Mouse (Mus musculus) telencephalon, adult 2 months (tissue): ENCODE measurements around the gene Il18.

Source experiments
- DNase-seq: peaks from one replicate; pipeline ENCODE4 v3.0.0-alpha.2; 2011; ENCODE audit warnings: low read depth, low spot score

Gene Il18

DNA sequence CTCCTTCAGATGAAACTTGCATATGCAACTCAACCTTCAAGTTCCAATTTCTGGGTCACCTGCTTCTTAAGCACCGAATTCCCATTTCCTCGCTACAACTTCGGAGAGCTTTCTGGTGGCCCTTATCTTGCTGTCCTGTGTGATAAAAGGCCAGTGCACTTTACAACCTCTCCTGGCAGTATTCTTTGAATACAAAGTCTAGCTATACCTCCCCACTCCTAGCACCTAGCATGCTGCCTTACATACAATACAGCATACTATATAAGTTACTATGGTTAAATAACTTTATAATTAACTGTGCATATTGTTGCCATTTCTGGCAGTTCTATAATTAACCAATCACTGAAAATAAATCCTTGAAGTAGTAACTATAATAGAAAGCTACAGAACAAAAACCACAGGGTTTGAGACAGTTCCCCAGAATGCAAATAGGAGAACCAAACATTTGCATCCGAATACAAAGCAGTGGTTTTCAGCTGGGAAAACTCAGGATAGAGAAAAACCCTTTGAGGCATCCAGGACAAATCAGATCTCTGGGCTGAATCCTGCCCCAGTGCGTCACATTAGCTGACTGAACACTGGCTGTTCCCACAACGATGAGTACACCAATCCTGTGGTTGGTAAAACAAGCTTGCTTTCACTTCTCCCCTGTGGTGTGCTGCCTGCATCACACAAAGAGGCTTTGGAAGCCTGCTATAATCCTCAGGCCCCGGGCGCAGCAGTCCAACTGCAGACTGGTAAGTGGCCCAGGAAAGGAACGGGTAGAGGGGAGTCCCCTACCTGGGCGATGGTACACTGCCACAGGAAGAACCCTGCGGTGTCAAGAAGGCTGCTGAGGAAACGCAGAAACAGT lies at the start of gene Il18:
Il18 (plus strand) TSS at position 587 of the 853 bp plus-strand sequence.
- DNase-seq = peak; percentile 86

DNA sequence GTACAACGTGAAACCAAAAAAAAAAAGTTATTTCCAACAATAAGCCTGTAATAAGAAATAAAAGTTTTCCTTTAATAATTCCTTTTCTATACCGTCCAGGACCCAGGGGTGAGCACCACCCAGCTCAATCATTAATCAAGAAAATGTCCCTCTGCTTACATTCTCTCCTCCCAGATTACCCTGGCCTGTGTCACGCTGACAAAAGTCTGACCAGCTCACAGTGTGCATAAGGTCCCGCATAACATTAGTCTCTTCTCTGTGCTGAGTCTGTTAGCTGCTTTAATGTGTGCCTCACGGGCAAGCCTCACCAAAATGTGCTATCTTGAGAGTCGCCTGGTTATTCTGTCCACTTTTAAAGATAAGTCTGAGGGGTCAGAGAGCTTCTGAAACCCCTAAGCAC lies 49.2 kb upstream of the Il18 start:
- no peak for DNase-seq

GRCm38 (mm10) chr9:50507570-50507969 lies 47.1 kb upstream of the Il18 start:
- DNase-seq = no peak

GRCm38 (mm10) chr9:50515462-50515861 lies 39.2 kb upstream of the Il18 start:
- no peak for DNase-seq

- no peak for DNase-seq
These were observed 35.8 kb upstream of the Il18 start for GRCm38 (mm10) chr9:50518781-50519180.

GRCm38 (mm10) chr9:50520748-50521147 lies 33.9 kb upstream of the Il18 start:
- DNase-seq = no peak

DNA sequence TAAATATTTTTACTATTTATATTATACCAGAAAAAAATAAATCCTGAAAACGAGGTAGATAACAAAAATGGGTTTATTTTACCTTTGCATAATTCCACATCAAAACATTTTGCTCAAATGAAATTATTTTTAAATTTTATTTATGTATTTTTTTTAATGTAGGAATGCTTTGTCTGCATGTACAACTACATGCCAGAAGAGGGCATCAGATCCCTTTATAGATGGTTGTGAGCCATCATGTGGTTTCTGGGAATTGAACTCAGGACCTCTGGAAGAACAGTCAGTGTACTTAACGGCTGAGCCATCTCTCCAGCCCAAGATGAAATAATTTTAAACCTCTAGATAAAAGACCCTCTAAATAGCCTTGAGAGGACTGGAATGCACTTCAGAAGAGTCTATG lies 33.1 kb upstream of the Il18 start:
- DNase-seq = no peak

GRCm38 (mm10) chr9:50522574-50522973 lies 32.1 kb upstream of the Il18 start:
- no peak for DNase-seq

DNA sequence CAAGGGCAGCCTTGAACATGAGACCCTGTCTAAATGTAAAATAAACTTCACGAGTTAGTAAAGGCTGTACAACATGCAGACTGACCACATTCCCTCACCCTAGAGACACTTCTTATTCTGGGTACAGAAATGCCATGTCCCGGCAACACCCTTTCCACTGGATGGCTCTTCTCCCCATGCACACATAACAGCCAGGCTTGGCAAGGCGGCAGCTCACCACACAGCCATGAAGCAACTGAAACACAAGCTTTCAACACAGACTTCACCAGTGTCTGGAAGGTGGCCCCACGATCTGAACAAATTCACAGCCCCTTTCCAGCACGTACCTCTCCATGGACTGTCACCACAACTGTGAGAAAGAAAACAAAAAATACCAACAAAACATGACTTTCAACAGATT lies 29.7 kb upstream of the Il18 start:
- no peak for DNase-seq

DNA sequence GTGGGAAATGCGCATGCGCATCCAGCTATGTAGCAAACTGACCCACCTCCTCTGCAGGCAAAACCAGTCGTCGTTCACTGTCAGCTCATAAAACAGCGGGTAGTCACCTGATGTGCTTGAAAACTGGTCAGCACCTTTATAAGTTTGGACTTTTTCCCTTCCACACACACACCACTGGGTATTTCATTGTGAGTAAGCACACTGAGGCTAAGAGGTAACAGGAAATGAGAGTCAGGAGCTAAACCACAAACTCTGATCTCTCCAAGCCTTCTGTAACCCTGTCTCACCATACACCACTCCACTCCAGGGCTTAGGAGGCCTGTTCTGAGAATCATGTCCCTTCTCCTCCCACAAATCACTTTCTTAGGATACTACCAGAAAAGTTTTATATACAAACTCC lies 29.0 kb upstream of the Il18 start:
- DNase-seq = no peak

DNA sequence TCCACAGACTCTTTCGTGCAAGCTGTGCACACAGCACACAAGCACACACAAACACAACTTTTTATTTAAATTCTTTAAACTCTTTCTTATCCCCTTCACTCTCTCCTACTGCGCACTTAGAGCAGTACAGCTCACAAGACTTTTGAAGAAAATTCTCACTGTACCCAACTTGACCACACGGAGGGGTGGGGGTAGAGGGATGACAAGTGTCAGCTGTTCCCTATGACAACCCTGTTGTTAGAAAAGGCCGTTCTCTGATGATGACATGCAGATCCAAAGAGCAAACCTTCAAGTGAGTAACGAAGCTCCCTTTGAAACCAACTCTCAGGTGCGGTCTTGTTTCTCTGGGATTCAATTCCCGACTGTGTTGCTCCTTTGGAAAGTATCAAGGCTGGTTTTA lies 26.8 kb upstream of the Il18 start:
- DNase-seq = no peak

- peak; percentile 97 for DNase-seq
These were observed 26.2 kb upstream of the Il18 start, which contains the start of gene Pts for GRCm38 (mm10) chr9:50528293-50528892. Gene Pts, minus strand, starts transcription at chr9:50528724.

DNA sequence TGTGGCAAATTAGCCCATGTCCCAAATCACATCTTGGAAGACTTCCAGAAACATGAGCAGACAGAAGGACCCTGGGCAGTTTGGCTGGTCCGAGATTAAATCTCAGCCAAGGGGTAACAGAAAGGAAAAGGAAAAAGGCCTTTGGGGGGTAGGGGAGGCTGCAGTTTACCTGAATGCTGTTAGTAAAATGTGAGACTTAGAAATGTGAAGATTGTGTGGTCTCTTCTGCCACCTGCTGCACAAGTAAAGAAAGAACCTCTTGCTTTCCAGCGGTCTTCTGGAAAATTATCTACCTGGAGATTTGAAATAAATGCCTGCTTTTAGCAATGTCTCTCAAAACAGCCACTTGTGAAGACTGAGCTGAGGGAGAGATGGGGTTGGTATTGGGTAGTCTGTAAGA lies 23.7 kb upstream of the Il18 start:
- peak; percentile 66 for DNase-seq

DNA sequence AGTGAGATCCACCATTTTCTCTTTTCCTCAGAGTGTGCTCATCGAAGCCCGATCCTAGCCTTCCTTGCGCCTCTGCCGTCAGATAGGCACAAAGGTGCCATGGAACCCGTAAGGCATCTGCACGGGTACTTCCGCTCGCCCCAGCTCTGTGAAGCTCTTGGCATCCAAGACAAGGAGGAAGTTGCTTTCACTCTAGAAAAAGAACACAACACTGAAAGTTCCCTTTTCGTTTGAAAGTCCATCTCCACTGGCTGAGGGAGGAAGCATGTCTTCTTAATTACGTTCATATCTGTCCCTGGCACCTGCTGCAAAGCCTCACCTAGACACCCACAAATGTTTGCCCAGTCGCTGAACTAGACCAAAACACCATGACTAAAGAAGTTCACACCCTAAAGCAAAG lies 21.3 kb upstream of the Il18 start:
- no peak for DNase-seq

GRCm38 (mm10) chr9:50533791-50534190 lies 20.8 kb upstream of the Il18 start:
- no peak for DNase-seq

GRCm38 (mm10) chr9:50535930-50536329 lies 18.7 kb upstream of the Il18 start:
- no peak for DNase-seq

DNA sequence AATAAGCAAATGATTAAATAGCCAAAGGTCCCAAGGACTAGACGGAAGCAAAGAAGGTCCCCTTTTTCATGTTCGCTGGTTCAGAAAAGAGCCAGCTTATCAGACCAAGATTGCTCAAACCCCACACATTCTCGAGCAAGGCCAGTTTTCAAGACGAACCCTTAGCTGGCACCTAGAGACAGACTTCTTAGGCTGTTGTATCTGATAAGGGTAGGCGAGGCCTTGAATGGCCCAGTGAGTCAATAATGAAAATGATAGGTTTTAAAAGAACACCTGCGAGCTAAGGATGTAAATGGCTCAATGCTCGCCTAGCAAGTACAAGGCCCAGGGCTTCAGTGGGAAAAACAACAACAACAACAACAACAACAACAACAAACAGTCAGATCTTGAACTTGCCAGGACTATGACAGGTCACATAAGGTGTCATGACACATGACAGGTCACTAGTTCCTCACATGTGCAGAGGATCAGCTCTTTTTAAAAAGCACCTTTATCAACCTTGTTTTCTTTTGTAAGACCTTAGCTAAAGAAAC lies 18.0 kb upstream of the Il18 start:
- DNase-seq = no peak

DNA sequence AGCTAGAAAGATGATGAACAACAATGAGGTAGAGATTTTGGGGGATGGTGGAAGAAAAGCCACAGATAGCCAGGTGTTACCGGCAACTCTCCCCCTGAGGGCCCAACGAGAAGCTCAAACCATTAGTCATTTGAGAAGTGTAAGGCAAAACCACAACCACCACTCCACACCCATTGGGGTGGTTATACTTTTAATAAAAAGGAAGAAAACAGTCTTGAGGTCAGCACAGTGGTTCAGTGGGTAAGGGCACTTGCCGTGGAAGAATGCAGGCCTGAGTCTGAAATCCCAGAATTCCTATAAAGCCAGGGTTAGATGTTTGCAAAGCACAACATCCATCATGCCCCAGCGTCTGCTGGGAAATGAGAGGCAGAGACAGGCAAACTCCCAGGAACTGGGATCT lies 17.3 kb upstream of the Il18 start:
- no peak for DNase-seq

- DNase-seq = no peak
These were observed 14.5 kb upstream of the Il18 start for GRCm38 (mm10) chr9:50540170-50540569.

DNA sequence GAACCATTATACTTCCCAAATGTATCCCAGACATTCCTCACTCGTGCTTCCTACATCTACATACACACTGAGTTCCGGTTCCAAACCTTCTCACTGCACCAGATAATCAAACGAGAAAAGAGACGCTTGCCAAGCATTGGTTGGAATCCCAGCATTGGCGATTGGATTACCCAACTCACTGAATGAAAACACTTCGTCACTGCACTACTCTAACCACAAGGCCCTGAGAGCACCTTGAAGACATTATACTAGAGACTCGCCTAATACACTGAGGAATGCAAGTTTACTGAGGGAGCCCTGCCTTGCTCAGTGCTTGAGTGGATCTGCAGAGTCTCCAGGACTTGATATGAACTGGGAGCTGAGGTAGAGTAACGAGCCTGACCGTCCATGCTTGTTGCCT lies 12.2 kb upstream of the Il18 start:
- no peak for DNase-seq

DNA sequence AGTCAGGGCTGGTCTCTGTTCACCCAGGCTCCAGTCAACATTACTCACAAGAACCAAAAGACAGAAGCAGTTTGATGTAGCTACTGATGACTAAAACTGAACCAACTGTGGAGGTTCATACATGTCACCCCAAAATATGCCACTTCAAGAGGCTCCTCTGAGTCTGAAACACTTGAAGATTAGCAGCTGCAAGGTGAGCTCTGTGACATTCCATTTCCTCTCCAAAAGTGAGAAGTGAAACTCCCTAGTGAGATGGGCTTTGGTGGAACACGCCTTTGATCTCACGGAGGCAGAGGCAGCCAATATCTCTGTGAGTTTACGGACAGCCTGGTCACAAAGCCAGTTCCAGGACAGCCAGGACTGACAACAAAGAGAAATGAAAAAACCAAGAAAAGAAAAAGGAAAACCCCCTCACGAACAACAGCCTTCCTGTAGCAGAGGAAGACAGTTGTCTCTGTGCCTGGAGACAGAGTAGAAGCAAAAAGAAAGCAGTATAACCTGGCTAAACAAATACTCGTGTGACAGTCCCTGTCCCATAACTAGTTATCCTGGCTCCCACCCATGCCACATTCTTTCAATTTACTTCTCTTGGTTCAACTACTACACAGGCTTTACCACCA lies 6.7 kb upstream of the Il18 start:
- DNase-seq = no peak

DNA sequence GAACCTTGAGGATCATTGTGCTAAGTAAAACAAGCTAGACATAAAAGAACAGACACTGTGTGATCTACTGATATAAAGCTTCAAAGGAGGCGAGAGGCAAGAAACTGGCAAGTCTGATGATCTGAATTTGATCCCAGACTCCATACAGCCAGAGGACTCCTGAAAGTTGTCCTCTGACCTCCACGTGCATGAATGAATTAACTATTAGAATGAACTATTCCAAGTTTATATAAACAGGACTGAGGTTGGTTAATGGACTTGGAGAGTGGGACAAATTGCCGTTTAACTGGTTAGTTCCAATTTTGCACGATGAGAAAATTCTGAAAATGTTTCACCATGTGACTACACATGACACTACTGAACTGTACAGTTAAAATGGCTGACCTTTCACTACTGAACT lies 5.7 kb upstream of the Il18 start:
- no peak for DNase-seq

DNA sequence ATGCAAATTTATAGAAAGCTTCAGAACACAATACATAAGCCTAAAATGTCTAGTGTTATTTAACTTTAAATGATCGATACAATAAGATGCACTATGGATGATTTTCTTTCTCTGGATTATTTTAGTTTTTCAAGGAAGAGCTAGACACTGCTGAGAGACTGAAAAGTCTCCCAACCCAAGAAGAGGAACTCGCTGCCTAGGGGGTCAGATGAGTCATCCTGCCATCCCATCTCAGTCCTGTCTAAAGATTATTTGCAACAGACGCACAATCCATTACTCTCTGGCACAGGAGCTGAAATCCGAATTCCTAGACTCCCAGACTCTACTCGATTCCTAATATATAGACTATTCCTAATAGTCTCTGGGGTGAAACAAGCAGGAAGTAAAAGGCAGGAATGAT lies 2.4 kb upstream of the Il18 start:
- DNase-seq = no peak
